Mouse (Mus musculus) liver, embryonic 14.5 days (tissue): ENCODE measurements around the gene Tead2. TPM values are rescaled to one million over a fixed set of nuclear protein-coding genes. Genes with fewer than 3 reads are reported as not detected.

Source experiments
- ATAC-seq: fragments of 200-750 bp; cut with Nextera tagmentation; 2 replicates; pipeline ENCODE4 v1.8.0; 2017; ENCODE audit warnings: moderate number of reproducible peaks, mild to moderate bottlenecking, moderate library complexity; ENCODE audit not compliant: insufficient read depth
- DNase-seq, 3 experiments: peaks; one replicate each; pipeline ENCODE4 v3.0.0-alpha.2; 2012 to 2013; ENCODE audit warnings: low read depth in 3 of 3, low spot score in 3 of 3
- H3K27ac ChIP-seq: fragments of 300-500 bp; sonication (generic); 2 replicates; pipeline ENCODE4 v1.5.1; 2014; ENCODE audit warnings: moderate library complexity, mild to moderate bottlenecking, control low read depth, inconsistent platforms
- H3K27me3 ChIP-seq: fragments of 300-500 bp; sonication (generic); 2 replicates; pipeline ENCODE4 v1.6.1; 2014; ENCODE audit warnings: mild to moderate bottlenecking, low read length, moderate library complexity; ENCODE audit not compliant: control insufficient read depth, insufficient read depth
- H3K36me3 ChIP-seq: fragments of 300-500 bp; sonication (generic); replicated peaks from 2 replicates; pipeline ENCODE4 v1.6.1; 2014; ENCODE audit warnings: low read depth; ENCODE audit not compliant: control insufficient read depth, insufficient read depth
- H3K4me1 ChIP-seq, 2 experiments: fragments of 200-500 bp in 1 of 2; fragments of 300-500 bp in 1 of 2; sonication (generic) in 1 of 2; replicated peaks; 2 replicates each; pipeline ENCODE4 v1.6.1; 2012 to 2014; ENCODE audit warnings: antibody characterized with exemption in 1 of 2, inconsistent platforms in 1 of 2, low read length in 1 of 2; ENCODE audit not compliant: control insufficient read depth in 2 of 2, insufficient read depth in 2 of 2
- H3K4me2 ChIP-seq: fragments of 300-500 bp; sonication (generic); 2 replicates; pipeline ENCODE4 v1.6.1; 2014; ENCODE audit warnings: low read depth, mild to moderate bottlenecking, control low read depth, moderate library complexity
- H3K4me3 ChIP-seq, 2 experiments: fragments of 200-500 bp in 1 of 2; fragments of 300-500 bp in 1 of 2; sonication (generic) in 1 of 2; 2 replicates each; pipeline ENCODE4 v1.5.1; 2012 to 2014; ENCODE audit warnings: low read depth in 2 of 2, low read length in 2 of 2, mild to moderate bottlenecking in 2 of 2, control low read depth in 1 of 2, inconsistent platforms in 1 of 2, moderate library complexity in 1 of 2; ENCODE audit not compliant: insufficient read depth in 1 of 2
- H3K9ac ChIP-seq: fragments of 300-500 bp; sonication (generic); replicated peaks from 2 replicates; pipeline ENCODE4 v1.6.1; 2014; ENCODE audit warnings: mild to moderate bottlenecking, control low read depth, moderate library complexity
- H3K9me3 ChIP-seq: fragments of 300-500 bp; sonication (generic); 2 replicates; pipeline ENCODE4 v1.6.1; 2016; ENCODE audit warnings: low read length, mixed read lengths; ENCODE audit not compliant: control insufficient read depth
- CTCF ChIP-seq: IDR thresholded peaks from 2 replicates; pipeline ENCODE4 v1.5.1; 2016; ENCODE audit warnings: antibody characterized with exemption, low read depth, control low read depth
- EP300 ChIP-seq: IDR thresholded peaks from 2 replicates; pipeline ENCODE4 v1.6.1; 2016; ENCODE audit warnings: antibody characterized with exemption, low read depth
- WGBS: fragments of 180-500 bp; shearing (Covaris S2); extraction: QIAGEN DNeasy Blood & Tissue Kit; methylation state at CpG from one replicate; pipeline ENCODE4 v1.1.7; 2014; ENCODE audit not compliant: insufficient replicate concordance; 5-methylcytosine and 5-hydroxymethylcytosine counted together
- polyA plus RNA-seq, 2 experiments: library from polyadenylated mRNA; depleted of rRNA in 1 of 2; stranded (reverse) in 1 of 2; unstranded in 1 of 2; fragments of >200 nt; fragmentation: Nextera tagmentation in 1 of 2; extraction: Ambion mirVana in 1 of 2; gene quantifications; 2 replicates each; pipeline versions ENCODE4 v1.2.1 to v1.2.3; 2012 to 2014

Tead2 gene
- polyA plus RNA-seq, 2 experiments, result 4.1 to 10.0 TPM

- H3K4me1 ChIP-seq, result no peaks in the 10 kb centered on the region
- no peak overlapping the region for H3K4me2 ChIP-seq
- ATAC-seq (no peak), DNase-seq (no peak)
- H3K27ac ChIP-seq, result no peak overlapping the region
- no peaks in the 10 kb centered on the region; the same call in 1 of the 2 replicates for H3K27me3 ChIP-seq
- H3K4me3 ChIP-seq, result no peak overlapping the region
- WGBS, result 55% methylated on average over 13 of the region's 13 CpGs
- H3K9me3 ChIP-seq, result no peaks in the 10 kb centered on the region
- no peaks in the 10 kb centered on the region for H3K36me3 ChIP-seq
- no peak for TF ChIP-seq CTCF
- TF ChIP-seq EP300, result no peak
- no peak overlapping the region for H3K9ac ChIP-seq
Measured at GRCm38 (mm10) chr7:45195341-45196175, 20.0 kb upstream of the Tead2 start.

- no peak overlapping the region for H3K4me2 ChIP-seq
- no peak overlapping the region for H3K4me3 ChIP-seq
- no peak overlapping the region for H3K9ac ChIP-seq
- ATAC-seq (no peak), DNase-seq (no peak)
- H3K27me3 ChIP-seq, result no peaks in the 10 kb centered on the region; the same call in 1 of the 2 replicates
- no peak overlapping the region for H3K27ac ChIP-seq
- no peaks in the 10 kb centered on the region for H3K4me1 ChIP-seq
- WGBS, result 53% methylated on average over 4 of the region's 4 CpGs
- H3K36me3 ChIP-seq, result no peaks in the 10 kb centered on the region
- TF ChIP-seq CTCF (no peak), EP300 (no peak)
- H3K9me3 ChIP-seq, result no peaks in the 10 kb centered on the region
Measured at GRCm38 (mm10) chr7:45196176-45196535, 19.4 kb upstream of the Tead2 start.

GRCm38 (mm10) chr7:45196994-45197393, 18.6 kb upstream of the Tead2 start:
- Histone ChIP-seq H3K9me3 (no peaks in the 10 kb centered on the region), H3K27me3 (no peaks in the 10 kb centered on the region; the same call in 1 of the 2 replicates), H3K4me3 (no peak overlapping the region), H3K4me1 (no peaks in the 10 kb centered on the region), H3K36me3 (no peaks in the 10 kb centered on the region), H3K9ac (no peak overlapping the region), H3K4me2 (no peak overlapping the region), H3K27ac (no peak overlapping the region)
- ATAC-seq (no peak), DNase-seq (no peak)
- WGBS, result 46% methylated on average over 5 of the region's 5 CpGs
- TF ChIP-seq CTCF, result no peak
- TF ChIP-seq EP300, result no peak

- H3K4me1 ChIP-seq, result no peaks in the 10 kb centered on the region
- peak in 1 of 3 experiments; percentile 26 for DNase-seq
- H3K36me3 ChIP-seq, result no peaks in the 10 kb centered on the region
- H3K27ac ChIP-seq, result no peak overlapping the region
- no peak overlapping the region for H3K4me2 ChIP-seq
- H3K4me3 ChIP-seq, result no peak overlapping the region
- 10% methylated on average over 5 of the region's 5 CpGs for WGBS
- ATAC-seq, result no peak
- H3K9me3 ChIP-seq, result no peaks in the 10 kb centered on the region
- no peak overlapping the region for H3K9ac ChIP-seq
- peak; percentile 80 for TF ChIP-seq CTCF
- no peak for TF ChIP-seq EP300
- no peaks in the 10 kb centered on the region; the same call in 1 of the 2 replicates for H3K27me3 ChIP-seq
Measured at GRCm38 (mm10) chr7:45198435-45198834, 17.1 kb upstream of the Tead2 start.

GRCm38 (mm10) chr7:45198961-45199360, 16.6 kb upstream of the Tead2 start:
- Histone ChIP-seq H3K4me1 (no peaks in the 10 kb centered on the region; a peak in 1 of 4 replicates), H3K27ac (no peak overlapping the region), H3K9ac (no peak overlapping the region), H3K4me3 (no peak overlapping the region), H3K27me3 (no peaks in the 10 kb centered on the region; the same call in 1 of the 2 replicates), H3K4me2 (no peak overlapping the region), H3K36me3 (no peaks in the 10 kb centered on the region), H3K9me3 (no peaks in the 10 kb centered on the region)
- TF ChIP-seq CTCF (no peak), EP300 (no peak)
- no peak for ATAC-seq
- no peak for DNase-seq
- WGBS, result 73% methylated on average over 11 of the region's 11 CpGs
